11 mouse cellular contexts compared by ENCODE assay signal in the genomic region with DNA sequence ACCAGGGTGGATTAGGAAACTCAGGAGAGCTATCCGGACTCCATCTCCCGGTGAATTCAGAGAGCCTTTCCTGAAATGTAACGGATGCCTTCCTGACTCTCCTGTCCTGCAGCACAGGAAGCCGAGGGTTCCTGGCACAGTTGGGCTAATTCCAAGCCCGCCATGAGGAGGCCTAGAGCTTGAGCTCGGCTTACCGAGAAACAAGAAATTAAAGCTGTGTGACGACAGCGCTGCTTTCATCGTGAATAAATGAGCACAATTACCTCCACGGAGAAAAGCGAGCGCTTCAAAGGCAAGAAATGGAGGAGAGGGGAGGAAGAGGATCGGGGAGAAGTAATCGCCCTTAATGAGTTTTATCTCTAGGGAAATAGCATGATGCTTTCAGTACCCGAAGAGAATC. TPM values are rescaled to one million over a fixed set of nuclear protein-coding genes. Genes with fewer than 3 reads are reported as not detected.
DNase-seq lines count a peak whose midpoint lies in the region; ATAC-seq and TF ChIP-seq lines count a peak whose summit lies in the region.
"Had no signal": no experiment of that assay in that cellular context is flagged by ENCODE, and none has a peak within 500 bp of the region (broad histone marks: within the 10 kb centered on the region; RNA-seq: fewer than 3 reads in every experiment).

No protein-coding gene starts in this region.

- H3K4me1 ChIP-seq in kidney, adult 2 months (ENCODE audit: control insufficient read depth, insufficient read depth, low read length), result peaks cover 3% of the 10 kb centered on the region; the same call in 1 of the 2 replicates
- H3K4me1 ChIP-seq in kidney, embryonic 16.5 days (ENCODE audit: insufficient read depth, low read length), result peaks cover 5% of the 10 kb centered on the region; the same call in 1 of the 2 replicates
- H3K4me1 ChIP-seq in embryonic facial prominence, embryonic 14.5 days (ENCODE audit: control insufficient read depth, insufficient read depth, low read length), result peaks cover 29% of the 10 kb centered on the region
- H3K4me1 ChIP-seq in forebrain, embryonic 14.5 days (ENCODE audit: control insufficient read depth, insufficient read depth, low read length), result peaks cover 34% of the 10 kb centered on the region
- H3K4me1 ChIP-seq in limb, embryonic 13.5 days, result peaks cover 31% of the 10 kb centered on the region

- no peak overlapping the region for H3K4me3 ChIP-seq in kidney, adult 2 months (ENCODE audit: insufficient read depth, low read depth, low read length)
- no peak overlapping the region for H3K4me3 ChIP-seq in kidney, embryonic 16.5 days (ENCODE audit: low read length)
- no peak overlapping the region for H3K4me3 ChIP-seq in embryonic facial prominence, embryonic 14.5 days (ENCODE audit: low read depth, low read length)
- no peak overlapping the region for H3K4me3 ChIP-seq in forebrain, embryonic 14.5 days (ENCODE audit: low read depth, low read length)
- no peak overlapping the region for H3K4me3 ChIP-seq in limb, embryonic 13.5 days
- H3K4me3 ChIP-seq: heart, embryonic 15.5 days had no signal

- peak; percentile 53 for DNase-seq in kidney, adult 2 months
- peak; percentile 70 for DNase-seq in embryonic facial prominence, embryonic 14.5 days (ENCODE audit: low spot score)
- peak; percentile 76 for DNase-seq in forebrain, embryonic 14.5 days (ENCODE audit: low spot score)
- DNase-seq in liver, result no peak
- DNase-seq: lung, adult 18-20 months; spleen, adult 18-20 months had no signal

- no peaks in the 10 kb centered on the region for H3K9me3 ChIP-seq in kidney, embryonic 16.5 days (ENCODE audit: low read length)
- no peaks in the 10 kb centered on the region for H3K9me3 ChIP-seq in embryonic facial prominence, embryonic 14.5 days (ENCODE audit: control insufficient read depth, low read length)
- H3K9me3 ChIP-seq in forebrain, embryonic 14.5 days (replicated peaks; ENCODE audit: control insufficient read depth, low read length), result no peaks in the 10 kb centered on the region
- H3K9me3 ChIP-seq in limb, embryonic 13.5 days, result no peaks in the 10 kb centered on the region
- H3K9me3 ChIP-seq: G1E; heart, embryonic 15.5 days had no signal

- WGBS in kidney, adult 2 months, result 67% methylated on average over 16 of the region's 16 CpGs
- whole genome bisulfite sequencing in kidney, embryonic 16.5 days, result 45% methylated on average over 16 of the region's 16 CpGs
- 18% methylated on average over 16 of the region's 16 CpGs for WGBS in embryonic facial prominence, embryonic 14.5 days
- WGBS in forebrain, embryonic 14.5 days, result 15% methylated on average over 16 of the region's 16 CpGs
- 36% methylated on average over 16 of the region's 16 CpGs for WGBS in limb, embryonic 13.5 days

- no peak for TF ChIP-seq CTCF in kidney, adult 2 months (conservative IDR thresholded peaks at IDR 0.05; ENCODE audit: insufficient read depth, insufficient read length, low read depth, low read length)

- TF ChIP-seq POLR2A in kidney, adult 2 months (IDR thresholded peaks at IDR 0.05; ENCODE audit: low read depth, low read length), result no peak

- no peak overlapping the region for H3K9ac ChIP-seq in kidney, embryonic 16.5 days (replicated peaks; ENCODE audit: low read length)
- H3K9ac ChIP-seq in embryonic facial prominence, embryonic 14.5 days (ENCODE audit: low read depth, low read length), result no peak overlapping the region
- 0 out of 2 replicates have a peak overlapping the region, but pooled peaks have one; percentile 17 for H3K9ac ChIP-seq in forebrain, embryonic 14.5 days (ENCODE audit: low read length)
- no peak overlapping the region for H3K9ac ChIP-seq in limb, embryonic 13.5 days
- H3K9ac ChIP-seq: heart, embryonic 15.5 days had no signal

- H3K36me3 ChIP-seq in kidney, adult 2 months (ENCODE audit: control insufficient read depth, insufficient read depth, low read length), result no peaks in the 10 kb centered on the region
- H3K36me3 ChIP-seq in kidney, embryonic 16.5 days (ENCODE audit: insufficient read depth, low read length), result no peaks in the 10 kb centered on the region
- H3K36me3 ChIP-seq in embryonic facial prominence, embryonic 14.5 days (ENCODE audit: control insufficient read depth, insufficient read depth, low read length), result no peaks in the 10 kb centered on the region
- H3K36me3 ChIP-seq in forebrain, embryonic 14.5 days (ENCODE audit: control insufficient read depth, insufficient read depth, low read length), result peaks cover 7% of the 10 kb centered on the region; the same call in 1 of the 2 replicates
- 0 out of 2 replicates have a peak, but pooled peaks cover 3% of the 10 kb centered on the region for H3K36me3 ChIP-seq in limb, embryonic 13.5 days
- H3K36me3 ChIP-seq: heart, embryonic 15.5 days had no signal

- no peaks in the 10 kb centered on the region for H3K27me3 ChIP-seq in kidney, adult 2 months (replicated peaks; ENCODE audit: control insufficient read depth, insufficient read depth, low read length)
- no peaks in the 10 kb centered on the region for H3K27me3 ChIP-seq in kidney, embryonic 16.5 days (ENCODE audit: insufficient read depth, low read length)
- no peaks in the 10 kb centered on the region for H3K27me3 ChIP-seq in embryonic facial prominence, embryonic 14.5 days (replicated peaks; ENCODE audit: control insufficient read depth, insufficient read depth, low read length)
- no peaks in the 10 kb centered on the region for H3K27me3 ChIP-seq in forebrain, embryonic 14.5 days (replicated peaks; ENCODE audit: control insufficient read depth, insufficient read depth, low read length)
- no peaks in the 10 kb centered on the region for H3K27me3 ChIP-seq in limb, embryonic 13.5 days
- H3K27me3 ChIP-seq: heart, embryonic 15.5 days had no signal

- H3K27ac ChIP-seq in kidney, adult 2 months (ENCODE audit: insufficient read depth, low read depth, low read length), result no peak overlapping the region
- no peak overlapping the region for H3K27ac ChIP-seq in kidney, embryonic 16.5 days (ENCODE audit: low read length)
- H3K27ac ChIP-seq in embryonic facial prominence, embryonic 14.5 days (replicated peaks; ENCODE audit: low read depth, low read length), result peak overlapping the region; percentile 45; the same call in 1 of the 2 replicates
- H3K27ac ChIP-seq in forebrain, embryonic 14.5 days (ENCODE audit: low read depth, low read length), result peak overlapping the region; percentile 81
- peak overlapping the region; percentile 28; the same call in 1 of the 2 replicates for H3K27ac ChIP-seq in limb, embryonic 13.5 days
- H3K27ac ChIP-seq: heart, embryonic 15.5 days had no signal

- H3K4me2 ChIP-seq in kidney, embryonic 16.5 days (replicated peaks; ENCODE audit: low read depth, low read length), result no peak overlapping the region
- peak overlapping the region; percentile 7; the same call in 1 of the 2 replicates for H3K4me2 ChIP-seq in embryonic facial prominence, embryonic 14.5 days (ENCODE audit: low read depth, low read length)
- peak overlapping the region; percentile 8 for H3K4me2 ChIP-seq in forebrain, embryonic 14.5 days (ENCODE audit: low read length)
- no peak overlapping the region for H3K4me2 ChIP-seq in limb, embryonic 13.5 days (replicated peaks)
- H3K4me2 ChIP-seq: heart, embryonic 15.5 days had no signal

- no peak for ATAC-seq in kidney, embryonic 16.5 days (ENCODE audit: low FRiP score, low TSS enrichment)
- no peak for ATAC-seq in embryonic facial prominence, embryonic 14.5 days (ENCODE audit: low read depth)
- peak; percentile 28; the same call in 1 of the 2 replicates for ATAC-seq in forebrain, embryonic 14.5 days
- ATAC-seq in limb, embryonic 13.5 days (ENCODE audit: low FRiP score, low read depth), result no peak
- ATAC-seq in monocyte, adult 5-6 weeks (replicated peaks; ENCODE audit: insufficient number of reproducible peaks, low FRiP score, low TSS enrichment, poor library complexity, severe bottlenecking), result no peak

RNA-seq across cellular contexts. Expression of a gene that starts 57.8 kb away (rescaled TPM):
- 12.4 and 16.8 TPM in 2 replicates for polyA plus RNA-seq in kidney, adult 2 months (2012; rRNA removed)
- polyA plus RNA-seq in kidney, embryonic 16.5 days (2015; fragmentation: Nextera tagmentation; extraction: Ambion mirVana), result 3.5 and 3.9 TPM in 2 replicates
- polyA plus RNA-seq in embryonic facial prominence, embryonic 14.5 days (2014; fragmentation: Nextera tagmentation; extraction: Ambion mirVana), result 5.5 TPM in 2 replicates
- 8.6 and 9.6 TPM in 2 replicates for polyA plus RNA-seq in forebrain, embryonic 14.5 days (2014; fragmentation: Nextera tagmentation; extraction: Ambion mirVana)
- 2.0 TPM in 2 replicates for polyA plus RNA-seq in limb, embryonic 13.5 days (2015; fragmentation: Nextera tagmentation; extraction: Ambion mirVana)
- 0.11 to 2.1 TPM (median 0.76 TPM) in 3 replicates for total RNA-seq in monocyte, adult 5-6 weeks (2017)

Comparison
In these comparisons a context has a peak if more than half of its experiments do, and no peak if none do; other contexts are left out.
1. H3K27ac ChIP-seq: peak in embryonic facial prominence, embryonic 14.5 days (single experiment), forebrain, embryonic 14.5 days (single experiment) and limb, embryonic 13.5 days (single experiment); none in kidney, adult 2 months (single experiment) and kidney, embryonic 16.5 days (single experiment).
2. H3K4me2 ChIP-seq: peak in embryonic facial prominence, embryonic 14.5 days (single experiment) and forebrain, embryonic 14.5 days (single experiment); none in kidney, embryonic 16.5 days (single experiment) and limb, embryonic 13.5 days (single experiment).